Mouse (Mus musculus) testis, postnatal 14 days (tissue): ENCODE results near the gene Atraid.
A peak's percentile ranks its signal among the peaks of the same experiment; 100 is the strongest.

Source experiments
- DNase-seq: peaks from one replicate; pipeline ENCODE4 v3.0.0; 2021; ENCODE audit warnings: low spot score

Atraid gene

GRCm38 (mm10) chr5:31094799-31095691 lies 46.9 kb downstream of the Atraid start:
- DNase-seq: peak; percentile 26

- DNase-seq: no peak
Observed at GRCm38 (mm10) chr5:31095711-31096480, 47.8 kb downstream of the Atraid start.
